Mouse (Mus musculus): ENCODE data around the gene Mpzl2. TPM values are rescaled to one million over a fixed set of nuclear protein-coding genes. Genes with fewer than 3 reads are reported as not detected.

Mpzl2 gene
- polyA plus RNA-seq (2012; ENCODE audit: insufficient read depth, low replicate concordance) = not detected in 2 replicates

GRCm38 (mm10) chr9:45039499-45039898, at the start of gene Mpzl2:
Gene Mpzl2 (plus strand): TSS chr9:45039799.
- TF ChIP-seq FLI1 (IDR thresholded peaks at IDR 0.05; ENCODE audit: low read length) = no peak
- TF ChIP-seq GATA1 (IDR thresholded peaks at IDR 0.05; ENCODE audit: borderline replicate concordance, low read length) = no peak
- H3K4me3 ChIP-seq (replicated peaks) = no peak within 1 kb of the TSS
- peaks cover 17% of the 10 kb centered on the region for H3K4me1 ChIP-seq
- H3K9me3 ChIP-seq = no peaks in the 10 kb centered on the region
- peaks cover 85% of the 10 kb centered on the region for H3K27me3 ChIP-seq (replicated peaks)
- no peaks in the 10 kb centered on the region for H3K36me3 ChIP-seq (replicated peaks; ENCODE audit: low read length)

- TF ChIP-seq GATA1 (IDR thresholded peaks at IDR 0.05; ENCODE audit: borderline replicate concordance, low read length) = no peak
- no peak for TF ChIP-seq FLI1 (IDR thresholded peaks at IDR 0.05; ENCODE audit: low read length)
- peaks cover 34% of the 10 kb centered on the region for H3K4me1 ChIP-seq
- H3K4me3 ChIP-seq (replicated peaks) = no peak overlapping the region
These were observed 47.8 kb upstream of the Mpzl2 start for GRCm38 (mm10) chr9:44991821-44992220.

GRCm38 (mm10) chr9:44992271-44992670, 47.3 kb upstream of the Mpzl2 start:
- Histone ChIP-seq H3K36me3 (replicated peaks; ENCODE audit: low read length) (no peaks in the 10 kb centered on the region), H3K4me3 (replicated peaks) (no peak overlapping the region), H3K4me1 (peaks cover 30% of the 10 kb centered on the region), H3K9me3 (no peaks in the 10 kb centered on the region), H3K27me3 (replicated peaks) (peaks cover 8% of the 10 kb centered on the region)
- TF ChIP-seq GATA1 (IDR thresholded peaks at IDR 0.05; ENCODE audit: borderline replicate concordance, low read length) (no peak), FLI1 (IDR thresholded peaks at IDR 0.05; ENCODE audit: low read length) (no peak)

More at GRCm38 (mm10) chr9:44991821-44992220, 47.8 kb upstream of the Mpzl2 start:
- Histone ChIP-seq H3K27me3 (replicated peaks) (peaks cover 3% of the 10 kb centered on the region), H3K9me3 (no peaks in the 10 kb centered on the region), H3K36me3 (replicated peaks; ENCODE audit: low read length) (no peaks in the 10 kb centered on the region)

GRCm38 (mm10) chr9:44993268-44993667, 46.3 kb upstream of the Mpzl2 start:
- H3K4me1 ChIP-seq = peaks cover 28% of the 10 kb centered on the region
- no peak overlapping the region for H3K4me3 ChIP-seq (replicated peaks)
- peaks cover 14% of the 10 kb centered on the region for H3K27me3 ChIP-seq (replicated peaks)
- no peaks in the 10 kb centered on the region for H3K9me3 ChIP-seq
- TF ChIP-seq GATA1 (IDR thresholded peaks at IDR 0.05; ENCODE audit: borderline replicate concordance, low read length) (no peak), FLI1 (IDR thresholded peaks at IDR 0.05; ENCODE audit: low read length) (no peak)
- no peaks in the 10 kb centered on the region for H3K36me3 ChIP-seq (replicated peaks; ENCODE audit: low read length)

GRCm38 (mm10) chr9:44994962-44995361, 44.6 kb upstream of the Mpzl2 start:
- Histone ChIP-seq H3K36me3 (replicated peaks; ENCODE audit: low read length) (no peaks in the 10 kb centered on the region), H3K9me3 (no peaks in the 10 kb centered on the region), H3K4me1 (peaks cover 37% of the 10 kb centered on the region), H3K4me3 (replicated peaks) (no peak overlapping the region), H3K27me3 (replicated peaks) (peaks cover 28% of the 10 kb centered on the region)
- no peak for TF ChIP-seq FLI1 (IDR thresholded peaks at IDR 0.05; ENCODE audit: low read length)
- no peak for TF ChIP-seq GATA1 (IDR thresholded peaks at IDR 0.05; ENCODE audit: borderline replicate concordance, low read length)

- peaks cover 46% of the 10 kb centered on the region for H3K4me1 ChIP-seq
- no peak overlapping the region for H3K4me3 ChIP-seq (replicated peaks)
- no peak for TF ChIP-seq FLI1 (IDR thresholded peaks at IDR 0.05; ENCODE audit: low read length)
- TF ChIP-seq GATA1 (IDR thresholded peaks at IDR 0.05; ENCODE audit: borderline replicate concordance, low read length) = no peak
- H3K9me3 ChIP-seq = no peaks in the 10 kb centered on the region
- peaks cover 43% of the 10 kb centered on the region for H3K27me3 ChIP-seq (replicated peaks)
- no peaks in the 10 kb centered on the region for H3K36me3 ChIP-seq (replicated peaks; ENCODE audit: low read length)
These were observed 43.0 kb upstream of the Mpzl2 start for GRCm38 (mm10) chr9:44996590-44996989.

- Histone ChIP-seq H3K4me1 (peaks cover 38% of the 10 kb centered on the region), H3K4me3 (replicated peaks) (peak overlapping the region; percentile 42), H3K27me3 (replicated peaks) (peaks cover 56% of the 10 kb centered on the region), H3K36me3 (replicated peaks; ENCODE audit: low read length) (no peaks in the 10 kb centered on the region), H3K9me3 (no peaks in the 10 kb centered on the region)
- TF ChIP-seq GATA1 (IDR thresholded peaks at IDR 0.05; ENCODE audit: borderline replicate concordance, low read length) (no peak), FLI1 (IDR thresholded peaks at IDR 0.05; ENCODE audit: low read length) (no peak)
These were observed 41.5 kb upstream of the Mpzl2 start for GRCm38 (mm10) chr9:44998138-44998537.

- peaks cover 38% of the 10 kb centered on the region for H3K4me1 ChIP-seq
- no peaks in the 10 kb centered on the region for H3K9me3 ChIP-seq
- H3K36me3 ChIP-seq (replicated peaks; ENCODE audit: low read length) = no peaks in the 10 kb centered on the region
- peaks cover 63% of the 10 kb centered on the region for H3K27me3 ChIP-seq (replicated peaks)
- H3K4me3 ChIP-seq (replicated peaks) = no peak overlapping the region
- no peak for TF ChIP-seq GATA1 (IDR thresholded peaks at IDR 0.05; ENCODE audit: borderline replicate concordance, low read length)
- no peak for TF ChIP-seq FLI1 (IDR thresholded peaks at IDR 0.05; ENCODE audit: low read length)
These were observed 40.4 kb upstream of the Mpzl2 start for GRCm38 (mm10) chr9:44999171-44999570.

- H3K4me1 ChIP-seq = peaks cover 38% of the 10 kb centered on the region
- no peak for TF ChIP-seq FLI1 (IDR thresholded peaks at IDR 0.05; ENCODE audit: low read length)
- TF ChIP-seq GATA1 (IDR thresholded peaks at IDR 0.05; ENCODE audit: borderline replicate concordance, low read length) = no peak
- no peaks in the 10 kb centered on the region for H3K36me3 ChIP-seq (replicated peaks; ENCODE audit: low read length)
- peaks cover 68% of the 10 kb centered on the region for H3K27me3 ChIP-seq (replicated peaks)
- no peaks in the 10 kb centered on the region for H3K9me3 ChIP-seq
- no peak overlapping the region for H3K4me3 ChIP-seq (replicated peaks)
These were observed 39.8 kb upstream of the Mpzl2 start for GRCm38 (mm10) chr9:44999776-45000175.

- Histone ChIP-seq H3K27me3 (replicated peaks) (peaks cover 73% of the 10 kb centered on the region), H3K9me3 (no peaks in the 10 kb centered on the region), H3K4me3 (replicated peaks) (no peak overlapping the region), H3K36me3 (replicated peaks; ENCODE audit: low read length) (no peaks in the 10 kb centered on the region), H3K4me1 (peaks cover 33% of the 10 kb centered on the region)
- TF ChIP-seq GATA1 (IDR thresholded peaks at IDR 0.05; ENCODE audit: borderline replicate concordance, low read length) = no peak
- TF ChIP-seq FLI1 (IDR thresholded peaks at IDR 0.05; ENCODE audit: low read length) = no peak
These were observed 39.4 kb upstream of the Mpzl2 start for GRCm38 (mm10) chr9:45000249-45000648.

- Histone ChIP-seq H3K9me3 (no peaks in the 10 kb centered on the region), H3K36me3 (replicated peaks; ENCODE audit: low read length) (no peaks in the 10 kb centered on the region), H3K27me3 (replicated peaks) (peaks cover 74% of the 10 kb centered on the region), H3K4me1 (no peaks in the 10 kb centered on the region), H3K4me3 (replicated peaks) (no peak overlapping the region)
- TF ChIP-seq FLI1 (IDR thresholded peaks at IDR 0.05; ENCODE audit: low read length) = no peak
- no peak for TF ChIP-seq GATA1 (IDR thresholded peaks at IDR 0.05; ENCODE audit: borderline replicate concordance, low read length)
These were observed 32.2 kb upstream of the Mpzl2 start for GRCm38 (mm10) chr9:45007404-45007803.
